Mouse (Mus musculus): Measurements from ENCODE around the gene Isg20l2. TPM values are rescaled to one million over a fixed set of nuclear protein-coding genes. Genes with fewer than 3 reads are reported as not detected.

The Isg20l2 gene
- total RNA-seq, 2 experiments from 2014 or later: 51.4 to 63.1 TPM

GRCm38 (mm10) chr3:87909874-87910273, 20.2 kb upstream of the Isg20l2 start:
- no peak for ATAC-seq (replicated peaks; ENCODE audit: poor library complexity, severe bottlenecking)

DNA sequence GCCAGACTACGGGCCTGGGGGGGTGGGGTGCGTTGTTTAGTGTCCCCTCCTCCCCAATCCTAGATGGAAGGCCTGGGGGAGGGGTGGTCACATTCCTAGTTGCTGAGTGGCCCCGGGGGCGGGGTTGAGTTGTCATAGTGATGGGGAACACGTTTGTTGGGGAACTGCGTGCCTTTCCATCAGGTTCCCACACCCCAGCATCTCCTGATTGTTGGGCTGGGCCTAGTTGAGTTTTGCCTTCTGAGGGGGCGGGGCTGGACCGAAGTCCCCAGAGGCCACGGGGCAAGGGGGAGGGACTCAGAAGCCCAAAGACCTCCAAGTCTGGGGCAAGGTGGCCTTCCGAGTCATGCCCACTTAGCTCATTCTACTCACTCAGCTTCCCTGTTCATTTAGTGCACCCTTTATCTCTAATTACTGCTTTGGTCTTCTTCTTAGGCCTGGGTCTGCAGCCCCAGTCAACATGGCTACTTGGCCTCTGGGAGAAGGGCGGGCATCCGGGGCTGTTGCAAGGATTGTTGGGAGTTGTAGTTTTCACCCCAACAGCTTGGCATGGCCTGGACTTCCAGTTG, 19.5 kb upstream of the Isg20l2 start:
- no peak for ATAC-seq (replicated peaks; ENCODE audit: poor library complexity, severe bottlenecking)

DNA sequence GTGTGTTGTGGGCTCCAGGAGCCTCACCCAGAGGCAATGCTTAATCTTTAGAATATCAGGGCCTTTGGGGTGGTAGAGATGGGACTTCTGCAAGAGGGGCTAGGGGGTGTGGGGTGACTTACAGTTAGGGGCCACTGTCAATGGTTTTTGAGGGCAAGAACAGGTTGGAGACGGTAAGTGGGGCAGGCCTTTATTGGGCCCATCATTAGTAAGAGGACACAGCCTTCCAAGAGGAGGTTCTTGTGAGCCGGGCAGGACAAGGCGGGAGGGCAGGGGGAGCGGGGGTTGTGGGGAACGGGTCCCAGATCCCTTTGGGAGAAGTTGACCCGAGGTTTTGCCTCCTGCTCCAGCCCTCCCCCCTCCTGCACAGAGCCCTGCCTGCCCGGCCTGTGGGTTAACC, 16.6 kb upstream of the Isg20l2 start:
- no peak for ATAC-seq (replicated peaks; ENCODE audit: poor library complexity, severe bottlenecking)

GRCm38 (mm10) chr3:87913891-87914290, 16.2 kb upstream of the Isg20l2 start:
- no peak for ATAC-seq (replicated peaks; ENCODE audit: poor library complexity, severe bottlenecking)

- no peak for ATAC-seq (replicated peaks; ENCODE audit: poor library complexity, severe bottlenecking)
These were observed 13.1 kb upstream of the Isg20l2 start for GRCm38 (mm10) chr3:87916990-87917389.

DNA sequence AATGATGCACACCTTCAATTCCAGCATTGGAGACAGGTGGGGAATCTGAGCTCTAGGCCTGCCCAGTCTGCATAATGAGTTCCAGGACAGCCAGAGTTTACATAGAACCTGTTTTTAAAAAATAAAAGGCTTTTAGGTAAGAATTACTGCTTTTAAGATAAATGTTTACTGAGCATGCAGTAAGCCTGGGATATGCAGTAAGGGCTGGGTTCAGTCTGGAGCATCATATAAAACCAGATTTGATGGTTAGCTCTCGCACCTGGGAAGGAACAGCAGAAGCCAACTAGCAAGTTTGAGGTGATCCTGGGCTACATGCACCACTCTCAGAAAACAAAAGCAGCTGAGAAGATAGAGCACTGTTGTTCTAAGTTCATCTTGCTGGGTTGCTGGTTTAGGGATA, 11.6 kb upstream of the Isg20l2 start:
- no peak for ATAC-seq (replicated peaks; ENCODE audit: poor library complexity, severe bottlenecking)

- peak; percentile 92 for ATAC-seq (replicated peaks; ENCODE audit: poor library complexity, severe bottlenecking)
These were observed 10.6 kb upstream of the Isg20l2 start, which contains the start of gene Mrpl24 for GRCm38 (mm10) chr3:87919336-87920108. Mrpl24 (plus strand) TSS chr3:87919506.

GRCm38 (mm10) chr3:87920270-87920943, 9.7 kb upstream of the Isg20l2 start:
- ATAC-seq (replicated peaks; ENCODE audit: poor library complexity, severe bottlenecking): no peak

DNA sequence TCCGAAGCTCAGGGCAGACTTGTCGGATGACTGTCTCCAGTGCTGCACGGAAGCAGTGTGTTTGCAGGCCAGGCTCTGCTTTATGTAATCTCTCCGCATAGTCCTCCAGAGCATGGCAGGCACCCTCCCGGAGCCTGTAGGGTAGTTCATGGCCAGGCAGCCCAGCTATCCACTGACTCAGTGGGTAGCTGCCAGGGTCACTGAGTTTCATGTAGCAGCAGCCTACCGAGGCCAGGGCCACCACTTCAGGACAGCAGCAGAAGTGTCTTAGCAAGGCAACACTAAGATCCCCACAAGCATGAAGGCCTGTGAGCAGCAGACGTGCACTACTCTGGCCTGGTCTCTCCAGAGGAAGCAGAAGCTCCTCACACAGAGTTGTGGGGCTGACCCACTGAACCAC, 5.1 kb upstream of the Isg20l2 start:
- no peak for ATAC-seq (replicated peaks; ENCODE audit: poor library complexity, severe bottlenecking)

DNA sequence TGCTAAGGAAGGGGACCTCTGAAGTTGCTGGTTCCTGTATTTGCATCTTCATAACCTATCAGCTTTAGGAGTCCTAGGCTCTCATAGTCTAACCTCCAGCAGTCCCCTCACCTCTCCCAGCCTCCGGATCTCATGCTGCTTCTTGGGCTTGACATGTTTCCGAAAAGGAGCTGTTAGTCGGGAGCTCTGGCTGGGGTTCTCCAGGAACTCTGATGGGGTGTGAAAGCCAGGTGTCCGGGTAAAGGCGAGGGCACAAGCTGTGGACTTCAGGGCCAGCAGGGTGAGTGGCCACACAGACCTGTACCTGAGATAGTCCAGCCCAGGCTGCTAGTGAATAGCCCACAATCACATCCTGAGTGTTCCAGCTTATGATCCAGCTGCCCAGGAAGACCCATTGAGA, 2.7 kb upstream of the Isg20l2 start:
- ATAC-seq (replicated peaks; ENCODE audit: poor library complexity, severe bottlenecking): no peak

- ATAC-seq (replicated peaks; ENCODE audit: poor library complexity, severe bottlenecking): peak; percentile 42
These were observed 605 bp upstream of the Isg20l2 start for GRCm38 (mm10) chr3:87929341-87930077.

GRCm38 (mm10) chr3:87934026-87934425, 3.9 kb downstream of the Isg20l2 start:
- no peak for ATAC-seq (replicated peaks; ENCODE audit: poor library complexity, severe bottlenecking)

- ATAC-seq (replicated peaks; ENCODE audit: poor library complexity, severe bottlenecking): no peak
These were observed 4.4 kb downstream of the Isg20l2 start for GRCm38 (mm10) chr3:87934501-87934900.

GRCm38 (mm10) chr3:87935201-87935600, 5.1 kb downstream of the Isg20l2 start:
- no peak for ATAC-seq (replicated peaks; ENCODE audit: poor library complexity, severe bottlenecking)

GRCm38 (mm10) chr3:87935776-87936175, 5.7 kb downstream of the Isg20l2 start:
- peak; percentile 81 for ATAC-seq (replicated peaks; ENCODE audit: poor library complexity, severe bottlenecking)

- ATAC-seq (replicated peaks; ENCODE audit: poor library complexity, severe bottlenecking): no peak
These were observed 10.5 kb downstream of the Isg20l2 start for GRCm38 (mm10) chr3:87940611-87941010.

GRCm38 (mm10) chr3:87942471-87942870, 12.4 kb downstream of the Isg20l2 start:
- ATAC-seq (replicated peaks; ENCODE audit: poor library complexity, severe bottlenecking): no peak

DNA sequence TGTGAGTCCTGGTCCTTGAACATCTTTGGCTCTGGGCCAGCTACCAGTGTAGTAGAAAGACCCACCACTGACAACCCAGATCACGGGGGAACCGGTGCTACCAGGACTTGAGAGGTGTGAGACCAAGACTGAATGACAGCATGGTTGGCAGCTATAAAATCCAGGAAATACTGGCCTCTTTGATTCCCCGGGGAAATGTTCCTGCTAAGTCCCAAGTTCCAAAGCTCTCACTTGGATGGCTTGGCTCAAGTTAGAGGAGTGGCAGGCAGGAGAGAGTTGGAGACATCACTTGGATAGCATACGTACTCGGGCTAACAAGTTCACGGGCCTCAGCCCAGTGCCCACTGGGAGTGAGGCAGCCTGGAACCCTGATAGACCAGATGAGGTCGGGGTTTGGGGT, 13.5 kb downstream of the Isg20l2 start:
- ATAC-seq (replicated peaks; ENCODE audit: poor library complexity, severe bottlenecking): no peak

DNA sequence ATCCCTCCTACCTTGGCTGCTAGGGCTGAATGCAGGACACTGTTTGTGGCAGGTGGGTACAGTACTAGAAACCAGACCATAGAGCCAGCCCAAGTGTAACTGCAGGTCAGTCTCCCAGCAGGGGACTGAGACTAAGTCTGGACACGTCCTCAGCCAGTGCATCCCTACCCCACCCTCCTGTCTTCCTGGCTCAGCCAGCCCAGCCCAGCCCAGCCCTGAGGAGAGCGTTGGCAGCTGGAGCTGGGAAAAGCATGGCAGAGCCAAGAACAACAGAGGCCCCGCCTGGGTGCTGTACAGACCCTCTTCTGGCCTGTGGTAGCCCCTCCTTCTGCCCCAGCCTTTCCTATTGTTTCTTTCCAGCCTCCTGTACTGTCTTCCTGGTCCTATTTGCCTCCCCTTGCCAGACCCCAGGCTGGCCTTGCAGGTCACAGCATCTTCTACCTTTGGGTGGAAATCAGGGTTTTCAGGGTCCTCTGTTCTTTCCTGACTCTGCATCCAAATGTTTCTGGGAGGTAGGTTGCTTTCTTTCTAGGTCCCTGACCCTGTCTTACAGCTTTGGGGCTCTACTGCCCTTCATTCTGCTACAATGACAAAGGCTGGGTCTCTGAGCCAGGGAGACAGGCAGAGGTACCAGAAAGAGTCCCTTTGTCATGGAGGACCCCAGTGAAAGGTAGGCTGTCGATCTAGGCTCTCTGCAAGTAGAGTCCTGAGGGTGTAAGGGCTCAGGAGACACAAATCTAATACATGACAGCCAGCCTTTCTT, 14.9 kb downstream of the Isg20l2 start:
- no peak for ATAC-seq (replicated peaks; ENCODE audit: poor library complexity, severe bottlenecking)

All from granulocyte monocyte progenitor cell, adult 5-6 weeks (primary cell).